Mouse (Mus musculus) hindbrain, embryonic 15.5 days (tissue): ENCODE results near the gene Myh3. TPM values are rescaled to one million over a fixed set of nuclear protein-coding genes. Genes with fewer than 3 reads are reported as not detected.

Experiments used
- ATAC-seq: fragments of 200-750 bp; cut with Nextera tagmentation; 2 replicates; pipeline ENCODE4 v1.8.0; 2017; ENCODE audit warnings: low read depth, moderate number of reproducible peaks, moderate TSS enrichment; ENCODE audit not compliant: low FRiP score
- H3K27ac ChIP-seq: fragments of 300-500 bp; sonication (generic); replicated peaks from 2 replicates; pipeline ENCODE4 v1.5.1; 2015; ENCODE audit warnings: mild to moderate bottlenecking, inconsistent platforms
- H3K27me3 ChIP-seq: fragments of 300-500 bp; sonication (generic); 2 replicates; pipeline ENCODE4 v1.6.1; 2015; ENCODE audit warnings: control low read depth, inconsistent platforms
- H3K36me3 ChIP-seq: fragments of 300-500 bp; sonication (generic); 2 replicates; pipeline ENCODE4 v1.6.1; 2015; ENCODE audit warnings: control low read depth, inconsistent platforms
- H3K4me1 ChIP-seq: fragments of 300-500 bp; sonication (generic); replicated peaks from 2 replicates; pipeline ENCODE4 v1.6.1; 2015; ENCODE audit warnings: control low read depth, inconsistent platforms
- H3K4me2 ChIP-seq: fragments of 300-500 bp; sonication (generic); 2 replicates; pipeline ENCODE4 v1.6.1; 2015; ENCODE audit warnings: moderate library complexity, mild to moderate bottlenecking, inconsistent platforms
- H3K4me3 ChIP-seq: fragments of 300-500 bp; sonication (generic); 2 replicates; pipeline ENCODE4 v1.5.1; 2015; ENCODE audit warnings: mild to moderate bottlenecking, inconsistent platforms
- H3K9ac ChIP-seq: fragments of 300-500 bp; sonication (generic); 2 replicates; pipeline ENCODE4 v1.6.1; 2015; ENCODE audit warnings: inconsistent platforms
- H3K9me3 ChIP-seq: fragments of 300-500 bp; sonication (generic); 2 replicates; pipeline ENCODE4 v1.6.1; 2016; ENCODE audit warnings: control low read depth, inconsistent platforms
- WGBS: fragments of 180-500 bp; shearing (Covaris S2); methylation state at CpG from one replicate; pipeline ENCODE4 v1.1.7; 2015; 5-methylcytosine and 5-hydroxymethylcytosine counted together
- polyA plus RNA-seq: library from polyadenylated mRNA; unstranded; fragments of >200 nt; fragmentation: Nextera tagmentation; extraction: Ambion mirVana; gene quantifications from 2 replicates; pipeline ENCODE4 v1.2.1, GENCODE M21; 2015

Gene Myh3
- polyA plus RNA-seq, result 0.39 and 0.59 TPM in 2 replicates

DNA sequence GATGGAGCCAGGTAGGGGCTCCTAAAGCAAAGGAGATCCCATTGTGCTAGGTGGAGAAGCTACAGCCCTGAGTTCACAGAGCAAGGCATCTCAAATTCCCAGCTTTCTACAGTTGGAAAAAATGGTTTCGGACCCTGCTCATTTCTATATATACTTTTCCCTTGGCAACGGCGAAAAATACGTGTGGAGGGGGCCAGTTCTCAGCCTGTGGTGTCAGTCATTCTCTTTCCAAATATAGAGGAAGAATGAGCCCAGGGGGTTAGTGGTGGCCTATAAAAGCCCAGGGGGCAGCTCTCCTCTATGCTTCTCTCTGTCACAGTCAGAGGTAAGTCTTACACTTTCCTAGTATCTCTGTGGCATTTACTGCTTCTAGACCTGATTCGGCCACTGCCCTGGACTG is at the start of gene Myh3:
Myh3 (plus strand) TSS at position 301 of the 400 bp plus-strand sequence.
- peaks cover 3% of the 10 kb centered on the region; the same call in 1 of the 2 replicates for H3K27me3 ChIP-seq
- 85% methylated on average over 5 of the region's 5 CpGs for WGBS
- peaks cover 5% of the 10 kb centered on the region; the same call in 1 of the 2 replicates for H3K4me1 ChIP-seq
- H3K4me3 ChIP-seq, result no peak within 1 kb of the TSS
- no peak within 1 kb of the TSS for H3K9ac ChIP-seq
- H3K9me3 ChIP-seq, result no peaks in the 10 kb centered on the region
- ATAC-seq, result no peak
- H3K36me3 ChIP-seq, result no peaks in the 10 kb centered on the region
- H3K4me2 ChIP-seq, result no peak within 1 kb of the TSS
- no peak within 1 kb of the TSS for H3K27ac ChIP-seq

DNA sequence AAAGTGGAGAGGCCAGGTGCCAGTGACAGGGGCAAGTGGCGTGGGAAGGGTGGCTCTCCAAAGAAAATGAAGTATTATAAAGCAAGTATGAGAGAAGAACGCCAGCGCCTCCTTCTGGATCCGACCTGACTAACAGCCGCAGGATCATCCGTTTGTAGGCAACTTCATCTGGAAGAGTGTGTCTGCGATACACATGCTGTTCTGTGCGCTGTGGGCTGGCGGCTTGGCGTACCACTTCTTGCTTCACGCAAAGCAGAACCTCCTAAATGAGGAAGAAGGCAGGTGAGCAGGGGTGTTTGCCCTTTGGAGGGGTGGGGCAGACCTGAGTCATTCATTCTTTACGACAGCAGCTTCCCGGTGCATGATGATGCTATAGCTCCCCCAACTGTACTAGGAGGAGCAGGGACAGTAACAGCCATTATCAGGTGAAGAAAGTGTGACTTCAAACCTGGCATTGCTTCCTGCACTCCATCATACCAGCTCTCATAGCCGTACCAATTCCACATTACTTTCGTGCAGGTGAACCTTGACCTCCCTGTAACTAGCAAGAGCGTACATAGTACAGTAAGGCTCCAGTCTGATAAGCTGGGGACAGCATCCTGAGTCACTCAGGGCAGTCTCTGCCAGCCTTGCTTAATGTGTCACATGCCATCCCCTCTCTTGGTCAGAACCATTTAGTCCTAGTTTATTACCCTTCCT is 47.0 kb upstream of the Myh3 start:
- no peak overlapping the region for H3K27ac ChIP-seq
- H3K4me1 ChIP-seq, result no peaks in the 10 kb centered on the region
- 57% methylated on average over 16 of the region's 16 CpGs for WGBS
- H3K9me3 ChIP-seq, result no peaks in the 10 kb centered on the region
- no peak overlapping the region for H3K4me2 ChIP-seq
- no peak overlapping the region for H3K9ac ChIP-seq
- H3K4me3 ChIP-seq, result no peak overlapping the region
- no peak for ATAC-seq
- no peaks in the 10 kb centered on the region for H3K36me3 ChIP-seq
- H3K27me3 ChIP-seq, result no peaks in the 10 kb centered on the region

DNA sequence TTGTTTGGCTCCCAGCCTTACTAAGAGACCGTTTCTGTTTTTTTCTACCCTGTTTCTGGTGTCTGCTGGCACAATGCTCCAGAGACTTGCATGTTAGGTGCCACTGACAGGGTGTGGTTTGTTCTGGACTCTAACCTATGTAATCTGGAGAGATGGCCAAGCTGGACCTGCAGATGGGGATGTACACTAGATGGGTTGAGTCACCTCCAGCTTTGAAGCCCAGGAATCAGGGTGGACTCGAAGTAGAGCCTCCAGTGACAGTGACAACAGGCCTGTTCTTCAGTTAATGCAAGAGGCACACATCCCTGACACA is 46.5 kb upstream of the Myh3 start:
- 73% methylated on average over 2 of the region's 2 CpGs for WGBS
- Histone ChIP-seq H3K4me2 (no peak overlapping the region), H3K9ac (no peak overlapping the region), H3K27me3 (no peaks in the 10 kb centered on the region), H3K27ac (no peak overlapping the region), H3K4me3 (no peak overlapping the region), H3K9me3 (no peaks in the 10 kb centered on the region), H3K36me3 (no peaks in the 10 kb centered on the region), H3K4me1 (no peaks in the 10 kb centered on the region)
- no peak for ATAC-seq

- Histone ChIP-seq H3K4me3 (no peak overlapping the region), H3K36me3 (peaks cover 17% of the 10 kb centered on the region), H3K27ac (no peak overlapping the region), H3K4me1 (no peaks in the 10 kb centered on the region), H3K9ac (no peak overlapping the region), H3K4me2 (no peak overlapping the region), H3K9me3 (no peaks in the 10 kb centered on the region), H3K27me3 (no peaks in the 10 kb centered on the region)
- no peak for ATAC-seq
- 90% methylated on average over 4 of the region's 4 CpGs for WGBS
Observed at GRCm38 (mm10) chr11:67034775-67035485, 43.2 kb upstream of the Myh3 start.

DNA sequence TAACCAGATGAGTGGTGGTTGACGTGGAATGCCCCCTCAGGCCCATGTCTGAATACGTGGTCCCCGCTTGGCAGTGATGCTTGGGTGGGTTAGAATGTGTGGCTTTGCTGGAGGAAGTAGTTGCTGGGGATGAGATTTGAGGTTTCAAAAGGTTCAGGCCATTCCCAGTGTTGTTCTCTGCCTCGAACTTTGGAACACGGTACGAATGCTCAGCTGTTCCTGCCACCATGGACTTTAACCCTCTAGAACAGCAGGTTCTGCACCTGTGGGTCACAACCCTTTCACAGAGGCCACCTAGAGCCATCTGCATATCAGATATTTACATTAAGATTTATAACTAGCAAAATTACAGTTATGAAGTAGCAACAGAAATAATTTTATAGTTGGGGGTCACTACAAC is 41.9 kb upstream of the Myh3 start:
- peaks cover 30% of the 10 kb centered on the region for H3K36me3 ChIP-seq
- H3K4me2 ChIP-seq, result no peak overlapping the region
- 93% methylated on average over 6 of the region's 6 CpGs for WGBS
- no peaks in the 10 kb centered on the region for H3K4me1 ChIP-seq
- ATAC-seq, result no peak
- H3K4me3 ChIP-seq, result no peak overlapping the region
- no peak overlapping the region for H3K27ac ChIP-seq
- no peaks in the 10 kb centered on the region for H3K27me3 ChIP-seq
- H3K9me3 ChIP-seq, result no peaks in the 10 kb centered on the region
- no peak overlapping the region for H3K9ac ChIP-seq

- H3K9me3 ChIP-seq, result no peaks in the 10 kb centered on the region
- H3K9ac ChIP-seq, result no peak overlapping the region
- H3K27me3 ChIP-seq, result no peaks in the 10 kb centered on the region
- WGBS, result 94% methylated on average over 9 of the region's 9 CpGs
- ATAC-seq, result no peak
- no peak overlapping the region for H3K4me2 ChIP-seq
- no peaks in the 10 kb centered on the region for H3K4me1 ChIP-seq
- H3K36me3 ChIP-seq, result peaks cover 34% of the 10 kb centered on the region
- no peak overlapping the region for H3K4me3 ChIP-seq
- H3K27ac ChIP-seq, result no peak overlapping the region
Observed at GRCm38 (mm10) chr11:67036892-67037291, 41.2 kb upstream of the Myh3 start.

DNA sequence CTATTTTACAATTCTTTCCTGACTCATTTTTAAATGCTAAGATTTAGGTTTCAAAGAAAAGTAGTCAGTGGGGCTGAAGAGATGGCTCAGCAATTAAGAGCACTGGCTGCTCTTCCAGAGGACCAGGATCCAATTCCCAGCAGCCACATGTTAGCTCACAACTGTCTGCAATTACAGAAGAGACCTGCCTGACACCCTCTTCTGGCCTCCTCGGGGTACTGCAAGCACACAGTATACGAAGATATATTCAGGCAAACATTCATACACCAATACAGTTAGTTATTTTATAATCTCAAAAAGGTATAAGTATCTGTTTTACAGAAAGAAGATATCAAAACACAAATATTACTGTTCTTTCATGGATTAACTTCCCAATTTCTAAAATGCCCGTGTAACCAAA is 38.3 kb upstream of the Myh3 start:
- Histone ChIP-seq H3K4me2 (no peak overlapping the region), H3K4me3 (no peak overlapping the region), H3K9me3 (no peaks in the 10 kb centered on the region), H3K4me1 (no peaks in the 10 kb centered on the region), H3K9ac (no peak overlapping the region), H3K27ac (no peak overlapping the region), H3K36me3 (peaks cover 34% of the 10 kb centered on the region), H3K27me3 (no peaks in the 10 kb centered on the region)
- no peak for ATAC-seq
- WGBS, result 94% methylated on average over 3 of the region's 3 CpGs

GRCm38 (mm10) chr11:67040483-67040882 is 37.6 kb upstream of the Myh3 start:
- no peak overlapping the region for H3K9ac ChIP-seq
- no peak for ATAC-seq
- H3K36me3 ChIP-seq, result peaks cover 34% of the 10 kb centered on the region
- WGBS, result 96% methylated on average over 6 of the region's 6 CpGs
- no peak overlapping the region for H3K27ac ChIP-seq
- no peak overlapping the region for H3K4me3 ChIP-seq
- no peaks in the 10 kb centered on the region for H3K4me1 ChIP-seq
- H3K4me2 ChIP-seq, result no peak overlapping the region
- no peaks in the 10 kb centered on the region for H3K9me3 ChIP-seq
- H3K27me3 ChIP-seq, result no peaks in the 10 kb centered on the region

DNA sequence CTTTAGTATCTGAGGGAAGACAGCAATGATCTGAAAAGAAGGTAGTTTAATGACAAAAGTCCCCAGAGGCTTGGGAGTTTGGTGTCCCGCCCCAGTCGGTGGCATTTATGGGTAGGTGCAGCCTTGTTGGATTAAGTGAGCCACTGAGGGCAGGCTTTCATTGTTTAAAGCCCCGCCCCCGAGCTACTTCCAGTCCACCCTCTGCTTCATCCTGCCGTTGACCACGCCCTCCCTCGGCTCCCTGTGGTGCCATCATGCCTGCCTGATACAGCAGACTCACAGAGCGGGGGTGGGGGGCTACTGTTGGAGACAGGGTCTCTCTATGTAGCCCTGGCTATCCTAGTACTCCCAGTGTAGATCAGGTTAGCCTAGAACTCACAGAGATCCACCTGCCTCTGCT is 35.1 kb upstream of the Myh3 start:
- ATAC-seq, result no peak
- no peak overlapping the region for H3K9ac ChIP-seq
- H3K4me2 ChIP-seq, result no peak overlapping the region
- no peak overlapping the region for H3K27ac ChIP-seq
- H3K36me3 ChIP-seq, result peaks cover 27% of the 10 kb centered on the region
- H3K27me3 ChIP-seq, result no peaks in the 10 kb centered on the region
- no peaks in the 10 kb centered on the region for H3K9me3 ChIP-seq
- no peaks in the 10 kb centered on the region for H3K4me1 ChIP-seq
- WGBS, result 34% methylated on average over 8 of the region's 8 CpGs
- H3K4me3 ChIP-seq, result no peak overlapping the region

- Histone ChIP-seq H3K9me3 (no peaks in the 10 kb centered on the region), H3K9ac (no peak overlapping the region), H3K27ac (no peak overlapping the region), H3K4me2 (no peak overlapping the region), H3K4me3 (no peak overlapping the region), H3K27me3 (no peaks in the 10 kb centered on the region), H3K4me1 (no peaks in the 10 kb centered on the region), H3K36me3 (peaks cover 25% of the 10 kb centered on the region)
- ATAC-seq, result no peak
- 81% methylated on average over 6 of the region's 6 CpGs for WGBS
Observed at GRCm38 (mm10) chr11:67044959-67045358, 33.1 kb upstream of the Myh3 start.

- peaks cover 9% of the 10 kb centered on the region; the same call in 1 of the 2 replicates for H3K36me3 ChIP-seq
- H3K9ac ChIP-seq, result no peak overlapping the region
- H3K27me3 ChIP-seq, result no peaks in the 10 kb centered on the region
- H3K4me1 ChIP-seq, result peaks cover 12% of the 10 kb centered on the region; the same call in 1 of the 2 replicates
- no peak overlapping the region for H3K27ac ChIP-seq
- H3K4me2 ChIP-seq, result no peak overlapping the region
- WGBS, result 91% methylated on average over 5 of the region's 5 CpGs
- no peak for ATAC-seq
- no peaks in the 10 kb centered on the region for H3K9me3 ChIP-seq
- H3K4me3 ChIP-seq, result no peak overlapping the region
Observed at GRCm38 (mm10) chr11:67047199-67047598, 30.9 kb upstream of the Myh3 start.

DNA sequence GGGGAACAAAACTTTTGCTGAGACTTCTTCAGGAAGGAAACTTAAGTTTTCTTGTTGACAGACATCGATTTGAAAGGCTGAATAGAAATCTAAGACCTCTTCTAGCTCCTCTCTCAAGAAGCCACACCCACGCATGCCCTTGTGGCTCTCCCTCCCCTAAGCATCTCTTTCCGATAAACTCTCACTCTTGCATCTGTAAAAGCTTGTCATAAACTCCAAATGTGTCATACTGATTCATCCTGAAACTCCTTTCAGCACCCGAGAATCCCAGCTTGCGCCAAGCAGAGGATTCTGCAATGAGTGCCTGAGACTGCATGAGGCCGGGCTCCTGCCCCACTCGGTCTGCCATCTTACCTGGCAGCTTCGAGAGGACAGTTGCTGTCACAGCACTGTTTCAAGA is 29.6 kb upstream of the Myh3 start:
- whole genome bisulfite sequencing, result 95% methylated on average over 8 of the region's 8 CpGs

More for the DNA sequence above, 29.6 kb upstream of the Myh3 start:
- H3K9me3 ChIP-seq, result no peaks in the 10 kb centered on the region
- peaks cover 19% of the 10 kb centered on the region for H3K4me1 ChIP-seq
- peaks cover 9% of the 10 kb centered on the region; the same call in 1 of the 2 replicates for H3K36me3 ChIP-seq
- H3K4me2 ChIP-seq, result no peak overlapping the region
- H3K27me3 ChIP-seq, result no peaks in the 10 kb centered on the region
- no peak overlapping the region for H3K27ac ChIP-seq
- ATAC-seq, result no peak
- no peak overlapping the region for H3K9ac ChIP-seq
- H3K4me3 ChIP-seq, result no peak overlapping the region
